ENCODE assay signal across 14 mouse cellular contexts in genomic region chr2:33703286-33703685, GRCm38 (mm10).
DNase-seq lines count a peak whose midpoint lies in the region; ATAC-seq and TF ChIP-seq lines count a peak whose summit lies in the region.
"Had no signal": no experiment of that assay in that cellular context is flagged by ENCODE, and none has a peak within 500 bp of the region (broad histone marks: within the 10 kb centered on the region; RNA-seq: fewer than 3 reads in every experiment).

No protein-coding gene starts in this region.

- no peaks in the 10 kb centered on the region for H3K4me1 ChIP-seq in heart, adult 2 months (ENCODE audit: control insufficient read depth, insufficient read depth, low read length)
- peaks cover 72% of the 10 kb centered on the region for H3K4me1 ChIP-seq in embryonic facial prominence, embryonic 10.5 days
- H3K4me1 ChIP-seq in limb, embryonic 11.5 days (ENCODE audit: control insufficient read depth, insufficient read depth, low read length): peaks cover 57% of the 10 kb centered on the region
- peaks cover 53% of the 10 kb centered on the region for H3K4me1 ChIP-seq in limb, embryonic 15.5 days

- ATAC-seq in limb, embryonic 11.5 days (ENCODE audit: insufficient number of reproducible peaks, low FRiP score, low TSS enrichment, low read depth): no peak
- no peak for ATAC-seq in limb, embryonic 15.5 days (ENCODE audit: insufficient number of reproducible peaks, low FRiP score, low TSS enrichment, low read depth)
- ATAC-seq: activated CD4-positive, CD25-positive, alpha-beta regulatory T cell, adult 4 months; forebrain, embryonic 14.5 days; Patski had no signal

- peak; percentile 70 for DNase-seq in heart, adult 11 months
- no peak for DNase-seq in heart, adult 2 months
- DNase-seq in embryonic facial prominence, embryonic 10.5 days (ENCODE audit: low spot score): no peak
- peak; percentile 54 for DNase-seq in limb, embryonic 11.5 days (ENCODE audit: low spot score)
- no peak for DNase-seq in ovary, postnatal 36 days (ENCODE audit: low spot score)
- DNase-seq: cerebellum, adult 2 months had no signal

- intact Hi-C loops in heart, adult 2 months (cut with DNase I): no loop called here

- TF ChIP-seq EP300 in heart, adult 2 months (IDR thresholded peaks at IDR 0.05; ENCODE audit: insufficient read depth, low read depth, low read length): no peak

- TF ChIP-seq POLR2A in heart, adult 2 months (IDR thresholded peaks at IDR 0.05; ENCODE audit: insufficient read depth, low read depth, low read length): no peak

- H3K9ac ChIP-seq in heart, adult 2 months (ENCODE audit: low read depth, low read length): no peak overlapping the region
- H3K9ac ChIP-seq in limb, embryonic 11.5 days (ENCODE audit: low read length): peak overlapping the region; percentile 65
- no peak overlapping the region for H3K9ac ChIP-seq in limb, embryonic 15.5 days
- H3K9ac ChIP-seq: embryonic facial prominence, embryonic 13.5 days; hindbrain, embryonic 13.5 days had no signal

- no peaks in the 10 kb centered on the region for H3K9me3 ChIP-seq in embryonic facial prominence, embryonic 10.5 days
- H3K9me3 ChIP-seq in limb, embryonic 11.5 days (ENCODE audit: control insufficient read depth, low read length): no peaks in the 10 kb centered on the region
- H3K9me3 ChIP-seq in limb, embryonic 15.5 days: no peaks in the 10 kb centered on the region
- H3K9me3 ChIP-seq: embryonic facial prominence, embryonic 13.5 days; heart, embryonic 10.5 days; hindbrain, embryonic 13.5 days had no signal

- H3K36me3 ChIP-seq in heart, adult 2 months (ENCODE audit: control insufficient read depth, insufficient read depth, low read length): no peaks in the 10 kb centered on the region
- H3K36me3 ChIP-seq in embryonic facial prominence, embryonic 10.5 days (replicated peaks): no peaks in the 10 kb centered on the region
- H3K36me3 ChIP-seq in limb, embryonic 11.5 days (ENCODE audit: control insufficient read depth, insufficient read depth, low read length): no peaks in the 10 kb centered on the region
- H3K36me3 ChIP-seq in limb, embryonic 15.5 days: no peaks in the 10 kb centered on the region
- H3K36me3 ChIP-seq: embryonic facial prominence, embryonic 13.5 days; heart, embryonic 10.5 days; hindbrain, embryonic 13.5 days had no signal

- H3K4me3 ChIP-seq in heart, adult 2 months: no peak overlapping the region
- no peak overlapping the region for H3K4me3 ChIP-seq in embryonic facial prominence, embryonic 10.5 days
- H3K4me3 ChIP-seq in limb, embryonic 11.5 days (ENCODE audit: low read depth, low read length): peak overlapping the region; percentile 22
- H3K4me3 ChIP-seq in limb, embryonic 15.5 days: no peak overlapping the region
- H3K4me3 ChIP-seq: embryonic facial prominence, embryonic 13.5 days; gastrocnemius, adult 2 months; heart, embryonic 10.5 days; hindbrain, embryonic 13.5 days had no signal

- H3K27me3 ChIP-seq in heart, adult 2 months (ENCODE audit: control insufficient read depth, insufficient read depth, low read length): no peaks in the 10 kb centered on the region
- H3K27me3 ChIP-seq in embryonic facial prominence, embryonic 10.5 days (replicated peaks; ENCODE audit: low read depth, poor library complexity, severe bottlenecking): peaks cover 81% of the 10 kb centered on the region
- no peaks in the 10 kb centered on the region for H3K27me3 ChIP-seq in limb, embryonic 11.5 days (ENCODE audit: control insufficient read depth, insufficient read depth, low read length)
- H3K27me3 ChIP-seq in limb, embryonic 15.5 days: peaks cover 50% of the 10 kb centered on the region

- 69% methylated on average over 5 of the region's 5 CpGs for WGBS in heart, adult 2 months
- WGBS in embryonic facial prominence, embryonic 10.5 days: 37% methylated on average over 5 of the region's 5 CpGs
- 19% methylated on average over 5 of the region's 5 CpGs for WGBS in limb, embryonic 11.5 days
- 49% methylated on average over 5 of the region's 5 CpGs for WGBS in limb, embryonic 15.5 days

- H3K27ac ChIP-seq in heart, adult 2 months: no peak overlapping the region
- peak overlapping the region; percentile 16; the same call in 1 of the 2 replicates for H3K27ac ChIP-seq in embryonic facial prominence, embryonic 10.5 days (replicated peaks)
- peak overlapping the region; percentile 75 for H3K27ac ChIP-seq in limb, embryonic 11.5 days (replicated peaks; ENCODE audit: low read depth, low read length)
- H3K27ac ChIP-seq in limb, embryonic 15.5 days: peak overlapping the region; percentile 48
- H3K27ac ChIP-seq: embryonic facial prominence, embryonic 13.5 days; gastrocnemius, adult 2 months; heart, embryonic 10.5 days; hindbrain, embryonic 13.5 days had no signal

- TF ChIP-seq CTCF in heart, adult 2 months (IDR thresholded peaks at IDR 0.05): no peak

- H3K4me2 ChIP-seq in limb, embryonic 11.5 days (ENCODE audit: low read depth, severe bottlenecking): peak overlapping the region; percentile 40
- no peak overlapping the region for H3K4me2 ChIP-seq in limb, embryonic 15.5 days
- H3K4me2 ChIP-seq: embryonic facial prominence, embryonic 13.5 days; hindbrain, embryonic 13.5 days had no signal

- H3K79me2 ChIP-seq in heart, adult 2 months (replicated peaks; ENCODE audit: control insufficient read depth, insufficient read depth, low read length): no peaks in the 10 kb centered on the region

Comparison
In these comparisons a context has a peak if more than half of its experiments do, and no peak if none do; other contexts are left out.
1. DNase-seq: peak in heart, adult 11 months (single experiment) and limb, embryonic 11.5 days (single experiment); none in heart, adult 2 months (0 of 2), embryonic facial prominence, embryonic 10.5 days (single experiment) and ovary, postnatal 36 days (single experiment).